Mouse (Mus musculus) cerebellum, adult 2 months (tissue): ENCODE data around the gene Csrnp1. TPM values are rescaled to one million over a fixed set of nuclear protein-coding genes. Genes with fewer than 3 reads are reported as not detected.
A peak's percentile ranks its signal among the peaks of the same experiment; 100 is the strongest.

Experiments
- DNase-seq, 2 experiments: peaks; one replicate each; pipeline ENCODE4 v3.0.0; 2021
- H3K27ac ChIP-seq: fragments of 200-500 bp; 2 replicates; pipeline ENCODE4 v1.5.1; 2012; ENCODE audit warnings: low read length, control low read depth, inconsistent platforms; ENCODE audit not compliant: insufficient read depth
- H3K27me3 ChIP-seq: fragments of 200-500 bp; 2 replicates; pipeline ENCODE4 v1.6.1; 2012; ENCODE audit warnings: inconsistent platforms, mild to moderate bottlenecking, low read length, moderate library complexity; ENCODE audit not compliant: control insufficient read depth, insufficient read depth
- H3K4me1 ChIP-seq: fragments of 200-500 bp; 2 replicates; pipeline ENCODE4 v1.6.1; 2011; ENCODE audit warnings: low read length; ENCODE audit not compliant: control insufficient read depth, insufficient read depth
- H3K4me3 ChIP-seq: fragments of 200-500 bp; replicated peaks from 2 replicates; pipeline ENCODE3; 2011; ENCODE audit warnings: mild to moderate bottlenecking, low read depth, low read length, control low read depth; ENCODE audit not compliant: insufficient read depth
- CTCF ChIP-seq: fragments of 200-500 bp; IDR thresholded peaks from 2 replicates; pipeline ENCODE4 v1.5.1; 2011; ENCODE audit warnings: low read depth, mild to moderate bottlenecking, control low read depth, low read length, moderate library complexity, borderline replicate concordance; ENCODE audit not compliant: insufficient read depth
- POLR2A ChIP-seq: fragments of 200-500 bp; IDR thresholded peaks from 2 replicates; pipeline ENCODE4 v1.6.1; 2011; ENCODE audit warnings: low read length, control low read depth, borderline replicate concordance; ENCODE audit not compliant: insufficient read depth
- WGBS: fragments of 180-500 bp; shearing (Covaris S2); methylation state at CpG from one replicate; pipeline ENCODE4 v1.1.7; 2018; 5-methylcytosine and 5-hydroxymethylcytosine counted together
- polyA plus RNA-seq: library from polyadenylated mRNA; depleted of rRNA; stranded (reverse); fragments of >200 nt; gene quantifications from 2 replicates; pipeline ENCODE4 v1.2.3, GENCODE M21; 2012

Csrnp1 gene
- polyA plus RNA-seq, 1 experiment: 11.1 TPM

GRCm38 (mm10) chr9:120000761-120001160 is 16.3 kb upstream of the Csrnp1 start:
- WGBS: 85% methylated on average over 5 of the region's 5 CpGs

DNA sequence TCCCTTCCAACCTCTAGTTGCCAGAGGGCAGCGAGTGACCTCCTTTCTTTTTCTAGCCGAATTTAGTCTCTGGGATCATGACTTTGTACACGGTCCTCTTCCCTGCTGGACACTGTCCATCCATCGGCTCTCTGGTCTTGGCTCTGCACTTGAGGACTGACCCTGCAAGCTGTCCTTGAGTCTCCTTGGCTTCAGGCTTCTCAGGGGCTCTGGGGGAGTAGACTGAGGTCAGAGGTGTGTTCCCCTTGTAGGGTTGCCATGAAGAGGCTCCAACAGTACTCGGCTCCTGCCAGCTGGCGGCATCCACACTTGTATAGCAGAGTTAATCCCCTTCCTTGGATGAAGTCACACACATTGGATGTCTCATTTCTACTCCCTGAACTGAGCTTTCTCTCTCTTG is 15.2 kb upstream of the Csrnp1 start:
- Histone ChIP-seq H3K4me1 (0 out of 2 replicates have a peak, but pooled peaks cover 5% of the 10 kb centered on the region), H3K4me3 (no peak overlapping the region), H3K27me3 (no peaks in the 10 kb centered on the region), H3K27ac (no peak overlapping the region)
- DNase-seq: peak in 1 of 2 experiments; percentile 15
- 30% methylated on average over 6 of the region's 6 CpGs for WGBS
- no peak for TF ChIP-seq CTCF
- TF ChIP-seq POLR2A: no peak

More at GRCm38 (mm10) chr9:120000761-120001160, 16.3 kb upstream of the Csrnp1 start:
- no peak for DNase-seq
- no peak overlapping the region for H3K27ac ChIP-seq
- no peak for TF ChIP-seq POLR2A
- TF ChIP-seq CTCF: no peak
- H3K27me3 ChIP-seq: no peaks in the 10 kb centered on the region
- no peak overlapping the region for H3K4me3 ChIP-seq
- 0 out of 2 replicates have a peak, but pooled peaks cover 5% of the 10 kb centered on the region for H3K4me1 ChIP-seq

DNA sequence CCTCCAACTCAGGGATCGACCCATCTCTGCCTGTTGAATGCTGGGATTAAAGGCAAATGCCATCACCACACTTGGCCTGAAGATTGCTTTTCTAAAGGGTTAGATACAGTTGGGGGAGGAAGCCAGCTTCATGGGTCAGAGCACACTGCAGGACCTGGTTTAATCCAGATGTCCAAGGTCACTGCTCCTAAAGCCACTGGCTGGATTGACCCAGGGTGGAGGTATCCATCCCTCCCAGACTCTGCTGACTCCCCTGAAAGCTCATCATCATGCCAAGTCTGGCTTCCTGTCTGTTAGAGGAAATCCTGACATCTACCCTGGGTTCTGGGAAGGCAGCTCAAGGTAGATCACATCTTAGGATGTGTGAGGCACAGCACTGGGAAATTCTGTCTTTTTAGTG is 14.3 kb upstream of the Csrnp1 start:
- WGBS: 78% methylated on average over 1 of the region's 1 CpGs

GRCm38 (mm10) chr9:119996080-119996479 is 11.6 kb upstream of the Csrnp1 start:
- H3K4me1 ChIP-seq: peaks cover 5% of the 10 kb centered on the region; the same call in 1 of the 2 replicates
- DNase-seq: no peak
- 83% methylated on average over 4 of the region's 4 CpGs for WGBS
- TF ChIP-seq POLR2A (no peak), CTCF (no peak)
- no peaks in the 10 kb centered on the region for H3K27me3 ChIP-seq
- no peak overlapping the region for H3K4me3 ChIP-seq
- H3K27ac ChIP-seq: no peak overlapping the region

More for the DNA sequence above, 14.3 kb upstream of the Csrnp1 start:
- H3K27me3 ChIP-seq: no peaks in the 10 kb centered on the region
- 0 out of 2 replicates have a peak, but pooled peaks cover 5% of the 10 kb centered on the region for H3K4me1 ChIP-seq
- H3K27ac ChIP-seq: no peak overlapping the region
- no peak overlapping the region for H3K4me3 ChIP-seq
- no peak for TF ChIP-seq CTCF
- no peak for TF ChIP-seq POLR2A
- DNase-seq: no peak

GRCm38 (mm10) chr9:119994207-119994606 is 9.7 kb upstream of the Csrnp1 start:
- TF ChIP-seq POLR2A (no peak), CTCF (no peak)
- 84% methylated on average over 7 of the region's 7 CpGs for WGBS

GRCm38 (mm10) chr9:119993092-119993844 is 8.8 kb upstream of the Csrnp1 start:
- H3K4me1 ChIP-seq: peaks cover 3% of the 10 kb centered on the region; the same call in 1 of the 2 replicates
- WGBS: 81% methylated on average over 10 of the region's 10 CpGs
- no peak for DNase-seq
- H3K4me3 ChIP-seq: no peak overlapping the region
- no peak overlapping the region for H3K27ac ChIP-seq
- H3K27me3 ChIP-seq: no peaks in the 10 kb centered on the region
- TF ChIP-seq CTCF (no peak), POLR2A (no peak)

More at GRCm38 (mm10) chr9:119994207-119994606, 9.7 kb upstream of the Csrnp1 start:
- no peak for DNase-seq
- no peak overlapping the region for H3K4me3 ChIP-seq
- H3K4me1 ChIP-seq: peaks cover 3% of the 10 kb centered on the region; the same call in 1 of the 2 replicates
- H3K27me3 ChIP-seq: no peaks in the 10 kb centered on the region
- no peak overlapping the region for H3K27ac ChIP-seq

- no peak overlapping the region for H3K27ac ChIP-seq
- H3K4me3 ChIP-seq: no peak overlapping the region
- no peak for DNase-seq
- H3K4me1 ChIP-seq: peaks cover 3% of the 10 kb centered on the region; the same call in 1 of the 2 replicates
- 31% methylated on average over 5 of the region's 5 CpGs for WGBS
- no peaks in the 10 kb centered on the region for H3K27me3 ChIP-seq
- no peak for TF ChIP-seq CTCF
- no peak for TF ChIP-seq POLR2A
These were observed 6.9 kb upstream of the Csrnp1 start for GRCm38 (mm10) chr9:119991310-119991709.

DNA sequence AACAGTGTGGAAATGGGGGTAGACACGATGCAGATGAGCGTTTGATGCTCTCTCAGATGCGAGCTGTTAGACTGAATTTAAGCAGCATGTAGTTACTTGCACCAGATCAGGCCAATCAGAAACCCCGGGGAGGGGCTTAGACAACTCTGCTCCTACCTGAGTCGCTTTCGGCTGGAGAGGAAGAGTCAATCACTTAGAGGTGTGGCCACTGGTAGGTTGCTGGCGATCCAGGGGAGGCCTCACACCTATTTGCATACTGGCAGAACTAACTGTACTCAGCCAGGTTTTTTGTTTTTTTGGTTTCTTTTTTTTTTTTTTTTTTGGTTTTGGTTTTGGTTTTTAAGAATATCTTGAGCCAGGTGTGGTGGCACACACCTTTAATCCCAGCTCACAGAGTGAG is 3.8 kb upstream of the Csrnp1 start:
- no peak overlapping the region for H3K4me3 ChIP-seq
- no peaks in the 10 kb centered on the region for H3K27me3 ChIP-seq
- 77% methylated on average over 7 of the region's 7 CpGs for WGBS
- H3K4me1 ChIP-seq: peaks cover 3% of the 10 kb centered on the region; the same call in 1 of the 2 replicates
- DNase-seq: no peak
- H3K27ac ChIP-seq: no peak overlapping the region
- TF ChIP-seq POLR2A (no peak), CTCF (no peak)
